Mouse (Mus musculus): ENCODE measurements around the gene Anapc11.

DNA sequence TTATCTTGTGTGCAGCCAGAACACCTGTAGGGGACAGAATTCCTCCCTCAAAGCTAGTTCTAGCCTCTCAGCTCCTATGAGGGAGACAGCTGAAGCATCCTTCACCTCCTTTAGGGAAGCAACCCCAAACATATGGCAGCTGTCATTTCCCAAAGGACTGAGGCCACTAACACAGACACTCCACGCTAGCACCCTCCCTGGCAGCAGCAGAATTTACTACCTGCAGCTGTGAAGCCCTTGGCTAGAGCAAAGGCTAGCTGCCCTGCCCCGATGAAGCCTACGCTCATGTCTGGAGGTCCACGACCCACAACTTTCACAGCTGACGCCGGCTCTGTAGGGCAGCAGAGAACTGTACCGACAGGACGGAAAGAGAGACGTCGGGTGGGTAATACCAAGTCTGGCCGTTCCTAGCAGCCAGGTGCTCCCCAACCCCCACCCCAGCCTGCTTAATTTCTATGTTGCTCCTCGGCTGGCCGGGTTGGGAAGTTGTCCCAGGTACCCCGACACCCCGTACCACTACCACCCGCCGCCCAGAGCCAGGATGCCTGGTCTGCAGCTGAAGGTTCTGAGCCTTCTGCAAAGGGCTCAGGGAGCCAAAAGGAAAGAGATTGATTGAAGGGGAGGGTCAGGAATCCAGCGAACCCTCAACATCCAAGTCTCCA, 44.8 kb downstream of the Anapc11 start:
- TF ChIP-seq CTCF (IDR thresholded peaks at IDR 0.05; ENCODE audit: low read depth) = no peak
- TF ChIP-seq EP300 (IDR thresholded peaks at IDR 0.05; ENCODE audit: low read depth) = no peak
